Mouse (Mus musculus): Measurements from ENCODE around the gene Gpr18.
A peak's percentile ranks its signal among the peaks of the same experiment; 100 is the strongest.

The Gpr18 gene

DNA sequence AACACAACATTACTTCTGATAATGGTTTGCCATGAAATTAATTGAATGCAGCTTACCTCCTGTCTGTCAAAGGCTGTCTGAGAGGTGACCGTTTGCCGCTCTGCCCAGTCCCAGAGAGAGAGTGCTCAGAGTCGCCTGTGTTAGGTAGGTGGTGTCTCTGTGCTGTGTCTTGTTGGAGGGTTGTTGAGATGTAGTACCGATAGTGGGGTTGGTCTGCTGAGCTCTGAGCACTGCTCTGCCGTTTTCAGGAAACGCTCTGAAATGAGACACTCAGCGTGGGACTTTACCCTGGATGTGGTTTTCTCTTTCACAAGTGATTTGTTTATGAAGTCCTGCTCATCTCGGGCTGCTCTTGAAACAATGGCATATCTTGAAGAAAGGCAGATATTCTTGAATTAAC, at the start of gene Gpr18:
Gpr18 (minus strand) TSS at position 161 of the 400 bp plus-strand sequence.
- no peak for DNase-seq (ENCODE audit: low spot score)

DNA sequence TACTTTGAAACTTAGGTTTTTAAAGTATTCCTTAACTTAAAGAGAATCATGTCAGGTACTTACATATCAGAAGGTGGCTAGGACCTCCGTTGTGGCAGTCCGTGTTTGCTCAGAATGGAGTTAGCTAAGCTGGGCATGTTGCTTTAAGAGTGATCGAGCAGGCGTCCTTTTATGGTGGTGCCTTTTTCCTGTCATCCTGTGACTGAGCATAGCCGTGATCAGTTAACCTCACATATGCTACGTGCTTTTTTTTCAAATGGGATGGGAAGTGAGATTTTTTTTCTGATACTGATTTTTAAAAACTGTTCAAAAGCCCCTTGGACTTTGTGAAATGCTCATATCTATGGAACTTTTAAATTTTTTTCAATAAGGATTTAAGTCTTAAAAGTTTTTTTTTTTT, 49.4 kb upstream of the Gpr18 start, which contains the start of gene Gpr183:
Gpr183 (minus strand) TSS at position 206 of the 400 bp plus-strand sequence.
- DNase-seq (ENCODE audit: low spot score) = no peak

DNA sequence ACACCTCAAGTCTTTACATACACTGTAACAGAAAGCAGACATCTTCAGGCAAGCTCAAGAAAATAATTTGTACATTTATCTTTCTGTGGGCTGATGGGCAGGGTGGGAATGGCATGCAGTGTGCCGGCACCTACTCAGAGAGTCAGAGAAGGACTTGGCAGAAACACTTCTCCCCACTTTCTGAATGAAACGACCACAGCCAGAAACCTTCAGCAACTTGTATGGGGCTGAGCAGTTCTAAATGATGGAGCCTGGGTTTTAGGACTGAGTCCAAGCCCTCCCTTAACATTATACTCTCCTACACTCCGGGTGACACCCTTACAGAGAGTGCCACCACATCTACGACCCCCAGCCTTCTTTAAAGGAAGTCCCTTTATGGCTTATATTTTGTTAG, 48.4 kb upstream of the Gpr18 start:
- DNase-seq (ENCODE audit: low spot score) = no peak

DNA sequence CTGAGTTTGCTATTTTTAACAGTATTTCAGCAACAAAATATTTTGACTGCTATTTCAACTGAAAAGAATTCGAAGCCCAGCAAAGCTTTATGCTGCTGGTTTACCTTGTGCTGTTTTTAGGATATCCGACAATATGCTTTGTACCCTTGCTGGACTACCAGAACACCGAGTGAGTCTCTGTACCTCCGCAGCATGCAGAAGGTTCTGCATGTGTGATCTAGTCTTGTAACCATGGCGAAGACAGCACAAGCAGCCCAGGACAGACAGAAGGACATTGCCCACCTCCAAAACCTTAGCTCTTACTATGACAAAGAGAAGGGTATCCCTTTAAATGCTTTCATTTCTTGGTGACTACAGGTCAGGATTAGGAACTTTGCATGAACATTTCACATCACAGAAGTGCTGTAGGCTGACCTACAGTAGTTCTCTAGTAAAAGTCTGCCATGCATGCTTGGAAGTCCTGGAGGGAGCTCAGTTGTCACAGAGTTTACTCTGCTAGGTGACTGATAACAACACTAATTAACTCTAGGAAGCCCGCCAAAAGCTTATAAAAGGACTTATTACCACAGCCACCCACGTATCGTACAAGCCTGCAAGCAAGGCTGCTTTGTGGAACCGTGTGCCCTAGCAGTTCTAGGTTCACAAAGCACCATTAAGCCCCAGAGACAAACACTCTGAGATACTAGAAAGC, 47.8 kb upstream of the Gpr18 start:
- no peak for DNase-seq (ENCODE audit: low spot score)

DNA sequence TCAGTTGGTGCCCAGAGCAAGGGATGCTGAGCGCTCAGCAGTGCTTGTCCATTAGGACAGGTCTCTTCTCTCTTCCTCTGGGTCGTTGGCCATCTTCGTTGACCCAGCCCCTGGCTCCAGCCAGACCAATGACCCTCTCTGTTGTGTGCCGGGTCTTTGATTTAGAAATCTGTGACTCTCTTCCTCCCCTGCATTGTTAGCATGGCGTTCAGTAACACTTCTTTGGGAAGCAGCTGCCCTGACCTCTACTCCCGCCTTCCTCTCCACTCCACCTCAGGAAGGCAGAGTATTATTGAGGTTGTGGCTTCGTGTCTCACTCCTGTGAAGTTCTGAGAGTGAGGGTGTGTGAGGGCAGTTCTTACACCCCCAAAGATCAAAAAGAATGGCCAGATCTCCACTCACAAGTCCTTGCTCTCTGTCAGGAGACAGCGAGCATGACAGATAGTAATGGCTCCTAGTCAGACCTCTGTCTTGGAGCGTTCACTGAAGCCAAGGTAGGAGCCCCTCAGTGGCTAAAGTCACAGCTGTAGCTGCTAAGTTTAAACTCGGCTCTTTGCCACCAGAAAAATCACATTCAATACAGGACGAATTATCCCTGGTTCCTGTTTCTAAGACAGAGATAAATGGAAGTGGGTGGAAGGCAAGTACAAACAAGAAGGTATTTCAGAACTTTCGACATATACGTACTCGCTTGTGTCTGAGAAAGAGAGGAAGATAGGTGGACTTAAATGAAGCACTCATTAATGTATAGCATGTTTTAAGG, 46.7 kb upstream of the Gpr18 start:
- no peak for DNase-seq (ENCODE audit: low spot score)

DNA sequence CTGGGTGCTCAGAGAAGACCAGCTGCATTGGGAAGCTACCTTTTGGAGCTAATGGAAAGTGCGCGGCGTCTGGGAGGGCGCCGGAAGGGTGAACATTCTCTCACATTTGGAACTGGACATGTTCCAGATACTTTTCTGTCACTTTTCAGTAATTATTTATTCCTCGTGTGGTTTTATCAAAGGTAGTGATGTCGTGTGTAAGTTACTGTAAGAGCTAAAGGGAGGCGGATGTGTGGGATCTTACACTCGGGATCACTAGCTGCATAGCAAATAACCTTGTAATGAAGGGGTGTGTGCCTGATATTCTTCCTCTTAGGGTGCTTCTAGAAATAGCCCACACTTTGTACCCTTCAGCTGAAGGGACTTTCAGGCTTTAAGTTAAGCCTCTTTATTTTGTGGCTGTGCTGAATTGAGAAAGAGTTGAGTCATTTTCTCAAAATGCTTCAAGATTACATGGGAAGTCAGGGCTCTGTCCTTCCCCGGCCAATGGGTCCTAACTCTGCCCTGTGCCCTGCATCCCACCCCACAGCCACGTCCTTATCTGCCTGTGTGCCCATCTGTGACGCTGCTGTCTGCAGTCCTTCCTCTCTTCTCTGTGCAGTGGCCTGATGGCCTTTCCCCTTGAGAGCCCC, 46.0 kb upstream of the Gpr18 start:
- no peak for DNase-seq (ENCODE audit: low spot score)

DNA sequence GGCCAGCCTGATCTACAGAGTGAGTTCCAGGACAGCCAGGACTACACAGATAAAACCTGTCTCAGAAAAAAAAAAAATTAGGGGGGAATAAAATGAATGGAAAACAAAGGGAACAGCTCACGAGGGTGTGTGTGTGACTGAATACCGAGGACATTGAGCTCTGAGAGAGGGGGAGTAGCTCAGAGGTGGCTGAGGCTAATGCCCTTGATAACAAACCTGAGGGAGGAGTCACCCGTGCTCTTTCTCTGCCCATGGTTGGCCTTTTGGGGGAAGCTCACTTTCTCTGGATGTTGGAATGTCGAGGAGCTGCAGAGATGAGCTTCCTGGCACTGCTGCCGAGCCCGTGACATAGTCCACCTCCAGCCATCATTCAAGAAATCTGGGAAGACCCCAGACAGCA, 45.4 kb upstream of the Gpr18 start:
- DNase-seq (ENCODE audit: low spot score) = no peak

DNA sequence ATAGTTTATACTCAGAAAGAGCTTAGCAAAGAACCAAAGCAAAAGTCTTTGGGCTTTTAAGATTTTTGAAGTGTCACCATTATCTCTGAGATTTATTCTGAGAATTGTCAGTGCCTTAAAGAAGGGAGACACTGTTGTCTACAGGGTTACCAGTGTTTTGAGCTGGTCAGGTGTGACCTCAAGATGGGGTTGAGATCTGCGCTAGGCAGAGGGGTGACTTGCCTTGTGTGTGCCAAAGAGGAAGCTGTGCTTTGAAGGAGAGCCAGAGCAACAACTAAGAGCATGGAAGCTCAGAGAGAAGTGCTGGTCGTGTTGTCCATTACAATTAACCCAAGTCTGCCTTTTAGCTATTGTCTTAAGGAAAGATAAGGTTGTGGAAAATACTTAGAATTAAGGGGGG, 45.0 kb upstream of the Gpr18 start:
- no peak for DNase-seq (ENCODE audit: low spot score)

DNA sequence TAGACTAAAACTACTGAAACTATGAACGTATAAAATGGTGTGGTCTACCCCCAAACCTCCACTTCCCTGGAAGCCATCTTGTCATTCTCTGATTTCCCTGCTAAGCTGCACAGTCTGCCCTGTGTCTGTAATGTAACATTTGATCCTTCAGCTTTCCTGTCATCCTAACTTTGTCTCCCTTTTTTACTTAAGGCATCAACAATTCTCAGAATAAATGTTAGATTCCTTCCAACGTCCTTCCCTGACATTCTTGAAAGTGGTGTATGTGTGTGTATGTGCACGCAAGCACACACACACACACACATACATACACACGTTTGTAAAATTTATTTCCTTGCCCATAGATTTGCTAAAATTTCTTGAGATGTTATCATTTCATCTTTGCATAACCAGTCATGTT, 44.5 kb upstream of the Gpr18 start:
- DNase-seq (ENCODE audit: low spot score) = no peak

DNA sequence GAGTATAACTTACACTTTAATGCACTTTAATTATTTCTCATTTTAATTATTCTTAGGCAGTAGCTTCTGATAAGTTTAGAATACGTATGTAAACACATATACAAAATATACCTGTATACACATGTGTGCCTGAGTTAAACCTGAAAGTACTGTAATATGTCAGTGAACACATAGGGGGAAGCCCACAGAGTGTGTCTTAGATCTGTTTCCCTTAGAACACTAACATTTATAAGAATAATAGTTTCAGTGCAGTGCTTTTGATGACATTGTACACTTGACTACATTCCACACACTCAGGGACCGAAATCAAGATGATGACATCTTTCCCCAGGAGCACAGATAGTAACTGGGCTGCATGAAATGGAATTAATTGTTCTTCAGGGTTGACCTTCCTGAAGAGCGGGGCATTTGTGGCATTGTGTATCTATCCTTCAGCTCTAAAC, 44.0 kb upstream of the Gpr18 start:
- DNase-seq (ENCODE audit: low spot score) = no peak

DNA sequence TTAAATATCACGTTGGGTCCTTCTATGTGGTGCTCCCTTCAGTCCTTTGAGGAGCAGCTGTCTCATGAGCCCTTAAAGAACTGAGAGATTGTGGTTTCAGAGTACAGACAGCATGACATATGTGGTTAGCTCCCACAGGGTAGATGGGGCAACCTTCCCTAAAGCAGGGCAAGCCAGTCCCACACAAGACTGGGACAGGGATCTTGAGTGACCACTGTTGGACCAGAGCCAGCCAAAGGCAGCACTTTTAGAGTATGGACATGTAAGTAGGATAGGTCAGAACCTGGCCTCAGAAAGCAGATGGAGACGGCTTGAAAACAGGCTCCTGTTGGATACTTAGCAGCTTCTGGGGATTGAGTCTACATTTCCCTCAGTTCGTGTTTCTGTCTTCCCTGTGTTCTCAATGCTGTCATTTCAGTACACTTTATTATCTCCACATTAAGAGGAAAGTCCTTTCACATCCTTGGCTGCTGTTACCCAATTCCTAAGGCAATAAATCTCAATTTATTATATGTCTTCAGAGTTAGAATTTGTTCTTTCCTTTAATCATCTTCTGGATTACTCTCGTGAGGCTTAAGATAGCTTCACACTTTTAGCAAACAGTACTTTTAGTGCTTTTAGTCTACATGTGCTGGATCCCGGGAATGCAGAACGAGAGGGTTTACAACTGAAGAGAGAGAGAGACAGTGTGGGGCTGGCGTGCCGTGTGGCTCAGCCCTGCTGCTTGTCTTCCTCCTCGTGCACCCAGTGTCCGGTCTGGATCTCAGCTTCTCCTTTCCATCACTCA, 43.4 kb upstream of the Gpr18 start:
- no peak for DNase-seq (ENCODE audit: low spot score)

DNA sequence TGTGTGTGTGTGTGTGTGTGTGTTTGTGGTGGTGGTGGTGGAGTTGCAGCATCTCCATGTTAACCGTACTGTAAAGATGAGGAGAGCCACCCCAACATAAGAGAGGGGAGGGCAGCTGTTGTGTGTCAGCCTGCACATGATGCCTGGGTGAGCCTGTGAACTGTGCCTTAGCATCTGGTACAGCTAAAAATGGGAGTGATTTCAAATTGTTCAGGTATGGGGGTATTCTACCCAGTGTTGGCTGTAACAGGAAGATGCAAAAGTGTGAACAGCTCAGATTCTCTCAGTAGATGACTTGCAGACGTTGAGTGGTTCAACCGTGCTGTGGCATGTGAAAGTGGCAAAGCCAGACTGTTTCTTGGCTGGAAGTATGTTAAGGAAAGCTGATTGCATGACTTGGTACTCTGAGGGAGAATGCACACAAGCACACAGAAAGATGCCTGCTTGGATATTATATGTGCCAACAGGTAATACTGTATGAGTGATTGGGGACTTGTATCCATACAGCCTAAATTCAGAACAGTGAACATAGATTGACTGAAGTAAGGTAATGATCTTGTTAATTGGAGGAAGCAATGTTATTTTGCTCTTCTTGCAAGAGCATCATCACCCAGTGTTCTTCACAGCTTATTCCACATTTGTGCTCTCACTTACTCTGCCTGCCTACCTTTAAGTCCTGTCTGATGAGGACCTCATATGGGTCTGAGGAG, 42.6 kb upstream of the Gpr18 start:
- DNase-seq (ENCODE audit: low spot score) = no peak

DNA sequence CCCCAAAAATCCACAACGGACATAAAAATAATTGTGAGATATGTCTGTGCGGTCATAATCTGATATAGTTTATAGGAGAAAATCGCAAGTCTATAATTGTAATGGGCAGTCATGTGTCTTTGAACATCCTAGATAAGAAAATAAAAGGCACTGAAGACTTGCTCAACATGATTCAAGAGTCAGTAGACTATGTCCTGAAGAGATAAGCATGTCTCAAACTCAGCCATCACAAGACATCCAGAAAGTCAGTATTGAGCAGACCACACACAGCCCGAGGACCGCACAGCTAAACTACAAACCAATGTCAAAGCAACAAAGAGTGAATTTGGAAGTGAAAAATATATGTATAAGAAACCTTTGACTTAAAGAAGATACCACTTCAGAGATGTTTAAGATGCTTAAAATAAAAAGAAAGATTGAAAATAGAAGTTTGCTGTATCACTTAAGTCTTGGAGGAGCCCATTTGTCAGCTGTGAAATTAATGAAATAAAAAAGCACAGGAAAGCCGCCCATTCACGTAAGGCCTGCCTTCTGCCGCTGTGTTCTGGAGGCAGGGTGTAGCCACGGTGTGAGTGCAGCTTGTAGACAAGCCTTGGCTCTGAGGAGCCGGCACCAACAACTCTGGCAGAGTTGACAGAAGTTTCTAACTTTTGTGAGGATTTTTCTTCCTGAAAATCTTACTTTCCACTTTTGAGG, 41.7 kb upstream of the Gpr18 start:
- no peak for DNase-seq (ENCODE audit: low spot score)

DNA sequence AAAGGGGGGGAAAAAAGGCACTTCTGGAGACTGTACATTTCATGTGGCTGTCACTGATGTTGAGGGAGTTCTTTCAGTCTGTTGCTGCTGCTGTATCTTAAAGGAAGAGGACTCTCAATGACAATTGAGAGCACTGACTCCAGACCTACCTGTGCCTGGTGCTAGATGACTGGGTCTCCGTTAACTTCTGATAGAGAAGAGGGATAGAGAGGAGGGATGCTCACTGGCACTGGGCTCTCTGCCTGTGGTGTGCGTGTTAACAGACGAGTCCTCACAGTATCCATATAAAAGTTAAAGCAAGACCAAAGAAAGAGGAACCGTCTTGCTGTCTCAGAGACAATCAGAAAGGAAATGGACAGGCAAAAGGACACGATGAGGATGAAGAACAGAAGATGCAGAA, 40.7 kb upstream of the Gpr18 start:
- DNase-seq (ENCODE audit: low spot score) = no peak

DNA sequence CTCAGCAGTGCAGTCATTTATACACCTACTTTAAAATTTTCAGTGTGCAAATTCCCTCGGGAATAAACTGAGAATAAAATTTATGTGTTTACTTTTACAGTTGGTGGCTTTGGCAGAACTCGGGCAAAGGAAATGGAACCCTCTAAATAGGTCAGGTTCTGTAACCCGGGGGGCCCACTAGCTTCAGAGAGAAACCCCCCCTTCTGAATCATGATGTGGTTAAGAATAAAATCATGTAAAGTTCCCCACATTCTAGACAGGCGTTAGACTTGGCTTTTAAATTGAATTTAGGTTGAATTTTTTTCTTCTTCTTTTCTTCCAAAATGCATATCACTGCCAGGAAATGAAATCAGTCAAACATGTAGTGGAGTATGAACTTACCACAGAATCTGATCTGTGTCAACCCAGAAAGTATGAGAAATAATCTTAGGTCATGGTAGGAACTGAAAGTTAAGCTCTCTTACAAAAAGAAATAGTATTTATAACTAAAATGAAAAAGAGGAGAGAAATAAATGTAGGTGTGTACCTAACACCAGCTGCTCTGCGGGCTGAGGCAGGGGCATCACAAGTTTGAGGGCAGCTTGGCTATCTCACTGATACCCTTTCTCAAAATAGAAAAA, 39.7 kb upstream of the Gpr18 start:
- DNase-seq (ENCODE audit: low spot score) = no peak

DNA sequence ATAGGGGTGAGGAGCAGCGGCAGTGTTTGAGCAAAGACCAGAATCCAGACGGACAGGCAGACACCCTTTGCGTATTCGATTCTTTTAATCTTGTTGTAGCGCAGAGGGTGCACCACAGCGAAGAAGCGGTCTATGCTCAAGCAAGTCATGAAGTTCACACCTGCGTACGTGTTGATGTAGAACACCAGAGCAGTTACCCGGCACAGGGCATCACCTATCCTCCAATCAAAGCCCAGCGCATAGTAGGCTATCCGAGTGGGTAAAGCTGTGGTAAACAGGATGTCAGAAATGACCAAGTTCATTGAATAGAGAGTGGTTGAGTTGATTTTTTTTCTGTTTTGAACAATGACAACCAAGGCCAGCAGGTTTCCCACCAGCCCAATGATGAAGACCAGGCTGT, 39.0 kb upstream of the Gpr18 start:
- DNase-seq (ENCODE audit: low spot score) = no peak

DNA sequence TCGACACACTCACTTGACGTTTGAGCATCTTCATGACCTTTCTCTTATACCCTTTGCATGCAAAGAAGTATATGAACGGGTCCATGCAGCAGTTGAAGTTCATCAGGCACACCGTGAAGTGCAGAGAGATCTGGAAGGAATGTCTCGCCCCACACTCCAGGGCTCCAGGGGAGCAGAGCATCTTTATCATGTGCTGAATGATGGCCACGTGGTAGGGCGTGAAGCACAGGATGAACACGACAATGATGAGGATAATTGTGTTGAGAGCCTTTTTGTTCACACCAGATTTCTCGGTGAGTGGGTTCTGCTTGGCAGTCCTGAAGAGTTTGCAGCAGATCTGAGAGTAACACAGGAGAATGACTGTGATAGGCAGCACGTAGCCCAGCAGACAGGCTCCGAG, 38.5 kb upstream of the Gpr18 start:
- DNase-seq (ENCODE audit: low spot score) = no peak

DNA sequence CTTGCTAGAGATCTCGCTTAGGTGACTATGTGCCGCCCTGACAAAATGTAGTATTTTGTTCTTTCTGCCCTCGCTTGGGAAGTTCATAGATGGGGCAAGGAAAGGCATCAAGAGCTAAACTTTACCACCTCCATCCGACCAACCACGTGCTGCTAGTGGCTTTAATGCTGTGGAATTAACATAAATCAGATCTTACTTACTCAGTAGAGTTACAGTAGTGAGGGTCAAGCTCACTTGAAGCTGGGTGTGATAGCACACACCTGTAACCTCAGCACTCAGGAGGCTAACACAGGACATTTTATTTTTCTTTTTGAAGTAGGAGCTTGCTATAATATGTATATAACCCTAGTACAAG, 36.4 kb upstream of the Gpr18 start:
- DNase-seq (ENCODE audit: low spot score) = no peak

DNA sequence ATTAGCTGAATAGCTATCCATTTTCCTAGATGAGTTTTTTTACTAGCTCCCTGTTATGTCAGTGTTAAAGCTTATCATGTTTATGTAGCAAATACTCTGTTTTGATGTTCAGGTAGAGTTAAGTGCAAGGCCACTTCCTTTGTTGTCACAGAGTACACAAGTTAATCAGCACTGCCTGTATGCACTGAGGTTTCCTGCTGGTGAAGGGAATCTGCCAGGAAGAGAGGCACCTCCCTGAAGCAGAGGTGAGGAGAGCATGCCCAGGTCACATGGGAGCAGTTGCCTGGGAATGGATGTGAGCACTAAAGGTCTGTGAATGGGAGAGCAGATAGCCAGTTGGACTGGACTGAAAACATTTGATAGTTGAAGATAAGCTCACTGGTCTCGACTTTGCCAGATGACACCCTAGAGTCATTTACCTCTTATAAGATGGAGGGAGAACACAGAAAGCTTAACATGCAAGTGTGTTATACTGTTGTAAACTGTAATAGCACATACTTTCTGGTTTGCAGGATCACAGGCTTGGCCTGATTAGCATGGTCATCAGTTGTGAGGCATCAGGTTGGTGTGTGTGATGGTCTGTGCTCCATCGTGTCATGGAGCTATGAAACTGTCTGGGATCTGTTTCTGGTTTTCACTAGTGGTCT, 35.9 kb upstream of the Gpr18 start:
- peak; percentile 50 for DNase-seq (ENCODE audit: low spot score)

DNA sequence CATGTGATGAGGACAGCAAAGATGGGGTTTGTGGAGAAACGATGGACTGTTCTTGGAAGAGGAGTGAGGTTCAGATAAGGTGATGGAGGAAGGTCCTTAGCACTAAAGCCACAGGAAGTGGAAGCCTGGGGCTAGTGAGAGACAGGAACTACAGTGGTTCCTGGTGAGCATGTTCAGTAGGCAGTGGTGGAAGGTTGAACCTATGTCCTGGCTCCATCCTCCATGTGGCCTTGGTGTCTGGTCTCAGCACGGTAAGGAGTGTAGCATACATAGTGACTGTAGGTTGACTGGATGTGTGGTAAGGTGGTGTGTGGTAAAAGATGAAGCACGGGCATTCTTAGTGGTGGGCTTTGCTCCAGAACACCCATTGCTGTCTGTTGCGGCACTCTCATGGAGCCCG, 34.3 kb upstream of the Gpr18 start:
- DNase-seq (ENCODE audit: low spot score) = no peak
